Mouse (Mus musculus): ENCODE measurements around the gene Ryr1.
"Not testable (repeated sequence)": the region's sequence is repeated elsewhere in the genome, so short reads cannot be mapped to it uniquely, and the experiment has no call there.

The Ryr1 gene

DNA sequence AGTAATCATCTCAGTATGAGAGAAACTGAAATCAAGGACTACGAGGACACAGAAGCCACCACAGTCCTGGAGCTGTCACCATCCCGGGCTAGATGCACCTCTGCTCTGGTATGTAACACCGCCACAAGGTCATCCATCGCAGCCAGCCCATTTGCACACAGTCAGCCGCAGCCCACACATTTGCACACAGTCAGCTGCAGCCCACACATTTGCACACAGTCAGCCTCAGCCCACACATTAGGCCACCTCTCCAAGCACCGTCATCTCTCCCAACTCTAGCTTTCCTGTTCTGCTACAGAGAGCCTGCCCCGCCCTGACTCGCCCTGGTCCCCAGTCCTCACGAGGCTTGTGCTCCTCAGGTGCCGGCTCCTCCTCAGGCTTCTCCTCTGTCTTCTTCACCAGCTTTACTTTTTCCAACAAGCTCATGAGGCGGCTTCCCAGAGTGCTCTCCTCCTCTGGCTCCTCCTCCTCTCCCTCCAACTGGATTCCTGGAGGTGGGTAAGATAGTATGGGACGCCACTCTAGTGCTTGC, 45.5 kb downstream of the Ryr1 start:
- no peak for DNase-seq (ENCODE audit: low spot score)

DNA sequence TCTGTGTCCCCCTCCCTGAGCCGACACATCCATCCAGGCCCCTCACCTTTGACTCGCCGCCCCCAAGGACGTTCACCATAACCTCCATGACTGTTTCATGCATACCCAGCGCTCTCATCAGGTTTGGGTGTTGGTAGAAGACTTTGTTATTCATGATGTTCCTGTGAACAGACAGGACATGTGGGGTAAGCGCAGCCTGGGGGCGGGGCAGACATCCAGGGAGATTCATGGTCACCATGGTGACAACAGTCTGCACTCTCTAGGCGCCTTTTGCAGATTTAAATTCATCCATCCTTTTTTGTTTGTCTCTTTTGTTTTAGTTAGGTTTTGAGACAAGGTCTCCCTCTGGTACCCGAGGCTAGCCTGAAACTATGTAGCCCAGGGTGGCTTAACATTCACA, 48.0 kb downstream of the Ryr1 start:
- DNase-seq (ENCODE audit: low spot score), result no peak

DNA sequence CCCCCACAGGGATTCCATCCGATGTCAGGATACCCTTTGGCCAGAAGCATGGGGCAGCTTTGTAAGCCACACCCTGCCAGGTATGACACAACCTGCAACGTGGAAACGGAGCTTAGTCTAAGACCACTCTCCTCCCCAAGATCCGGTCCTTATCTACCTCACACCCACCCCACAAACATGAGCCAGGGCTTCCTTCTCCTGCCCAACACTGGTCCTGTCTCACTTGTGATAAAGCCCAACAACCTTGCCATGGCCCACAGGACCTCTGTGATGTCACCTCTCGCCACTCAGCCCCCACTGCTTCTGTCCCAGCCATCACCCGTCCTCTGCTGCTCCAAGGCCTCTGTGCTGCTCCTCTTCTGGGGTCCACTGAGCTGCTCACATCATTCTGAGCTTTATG, 49.8 kb downstream of the Ryr1 start:
- no peak for DNase-seq (ENCODE audit: low spot score)

DNA sequence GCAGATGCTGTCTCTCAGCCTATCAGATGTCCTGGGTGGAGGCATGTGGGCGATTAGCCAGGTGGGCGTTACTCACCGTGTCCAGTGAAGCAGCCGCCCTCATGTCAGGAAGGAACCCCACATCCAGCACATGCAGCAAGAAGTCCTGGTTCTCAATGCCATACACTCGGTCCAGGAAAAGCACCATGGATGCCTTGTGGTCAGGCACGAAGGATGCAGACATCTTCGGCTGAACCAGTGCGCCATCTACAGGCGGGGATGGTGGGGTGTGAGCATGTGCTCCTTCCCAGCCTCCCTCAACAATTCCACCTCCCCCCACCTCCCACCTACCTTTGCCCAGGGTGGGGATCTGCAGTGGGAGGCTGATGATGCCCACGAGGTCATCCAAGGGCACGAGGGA, 52.3 kb downstream of the Ryr1 start:
- no peak for DNase-seq (ENCODE audit: low spot score)

GRCm38 (mm10) chr7:29071169-29071891, 53.6 kb downstream of the Ryr1 start:
- DNase-seq (ENCODE audit: low spot score), result no peak

DNA sequence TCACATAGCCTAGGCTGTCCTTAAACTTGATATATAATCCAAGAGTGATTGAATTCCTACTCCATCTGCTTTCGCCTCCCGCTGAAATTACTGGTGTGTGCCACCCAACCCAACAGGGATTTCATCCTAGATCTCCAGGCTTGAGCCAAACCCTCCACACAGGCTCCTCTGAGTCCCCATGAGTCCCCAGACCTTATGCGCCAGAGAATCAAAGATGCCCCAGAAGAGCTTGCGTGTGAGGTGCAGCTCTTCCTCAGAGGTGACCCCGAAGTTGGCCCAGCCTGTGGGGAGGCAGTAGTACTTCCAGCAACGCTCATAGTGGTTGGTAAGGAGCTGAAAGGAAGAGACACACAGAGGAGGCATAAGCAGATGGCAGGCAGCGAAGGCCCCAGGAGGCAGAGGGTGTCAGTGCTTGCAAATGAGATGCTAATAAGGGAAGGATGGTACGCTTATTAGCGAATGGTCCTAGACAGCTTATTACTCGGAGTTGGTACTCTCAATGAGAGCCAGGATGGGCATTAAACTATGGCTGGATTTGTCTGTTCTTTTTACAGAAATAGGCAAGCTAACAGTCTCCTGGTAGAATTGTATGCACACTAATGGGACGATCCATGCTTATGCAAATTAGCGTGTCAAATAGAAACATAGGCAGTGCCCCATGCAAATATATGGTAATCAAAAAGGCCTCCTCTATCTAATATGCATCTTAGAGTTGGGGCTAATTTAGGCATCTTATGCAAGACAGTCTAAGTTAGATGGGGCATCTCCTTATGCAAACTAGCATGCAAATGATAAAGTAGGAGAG, 54.4 kb downstream of the Ryr1 start:
- no peak for DNase-seq (ENCODE audit: low spot score)

DNA sequence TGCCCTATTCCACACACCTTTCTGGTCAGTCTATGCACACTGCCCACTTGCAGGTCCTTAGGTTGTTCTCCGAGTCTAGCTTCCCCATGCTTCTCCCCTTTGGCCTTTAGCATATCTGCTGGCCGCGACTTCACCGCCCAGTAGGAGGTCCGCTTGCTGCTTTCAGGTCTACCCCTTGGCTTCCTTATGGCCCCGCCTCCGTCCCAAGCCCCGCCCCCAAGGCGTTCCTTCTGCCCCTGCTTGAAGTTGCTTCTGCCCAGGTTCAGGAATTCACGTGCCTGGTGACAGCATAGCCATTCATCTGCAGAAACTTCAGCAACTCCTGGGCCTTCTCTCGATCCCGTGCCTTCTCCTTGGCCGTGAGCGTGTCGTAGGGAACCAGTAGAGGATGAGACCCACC, 57.2 kb downstream of the Ryr1 start:
- no peak for DNase-seq (ENCODE audit: low spot score)

DNA sequence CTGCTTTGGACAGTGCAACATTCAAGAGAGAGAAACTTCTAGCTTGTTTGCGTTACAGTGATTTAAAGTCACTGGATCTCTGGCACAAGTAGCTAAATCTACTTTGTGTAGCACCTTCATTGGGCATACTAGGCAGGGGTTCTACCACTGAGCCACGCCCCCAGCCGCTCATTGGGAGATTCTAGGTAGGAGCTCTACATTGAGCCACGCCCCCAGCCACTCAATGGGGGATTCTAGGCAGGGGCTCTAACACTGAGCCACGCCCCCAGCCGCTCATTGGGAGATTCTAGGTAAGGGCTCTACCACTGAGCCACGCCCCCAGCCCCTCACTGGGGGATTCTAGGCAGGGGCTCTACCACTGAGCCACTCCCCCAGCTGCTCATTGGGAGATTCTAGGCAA, 61.5 kb downstream of the Ryr1 start:
- DNase-seq (ENCODE audit: low spot score), result not testable (repeated sequence)

- DNase-seq (ENCODE audit: low spot score), result no peak
Measured at GRCm38 (mm10) chr7:29061522-29062037, 63.4 kb downstream of the Ryr1 start.

- DNase-seq (ENCODE audit: low spot score), result no peak
Measured at GRCm38 (mm10) chr7:29059445-29059844, 65.5 kb downstream of the Ryr1 start.

GRCm38 (mm10) chr7:29052821-29053220, 72.2 kb downstream of the Ryr1 start:
- no peak for DNase-seq (ENCODE audit: low spot score)

DNA sequence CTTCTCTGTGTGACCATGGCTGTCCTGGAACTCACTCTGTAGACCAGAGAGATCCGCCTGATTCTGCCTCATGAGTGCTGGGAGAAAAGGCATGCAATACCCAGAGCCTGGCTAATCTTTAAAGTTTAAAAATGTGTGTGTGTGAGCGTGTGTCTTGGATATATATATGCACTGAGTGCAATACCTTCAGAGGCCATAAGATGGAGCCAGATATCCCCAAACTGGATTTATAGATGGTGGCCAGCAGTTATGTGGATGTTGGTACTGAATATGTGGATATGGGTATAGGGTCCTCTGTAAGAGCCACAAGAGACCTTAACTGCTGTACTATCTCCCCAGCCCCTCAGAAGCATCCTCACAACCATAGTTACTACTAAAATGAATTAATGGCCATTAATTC, 74.2 kb downstream of the Ryr1 start:
- DNase-seq (ENCODE audit: low spot score), result peak; percentile 30

GRCm38 (mm10) chr7:29048615-29049014, 76.4 kb downstream of the Ryr1 start:
- no peak for DNase-seq (ENCODE audit: low spot score)

GRCm38 (mm10) chr7:29048070-29048469, 76.9 kb downstream of the Ryr1 start:
- DNase-seq (ENCODE audit: low spot score), result no peak

- DNase-seq (ENCODE audit: low spot score), result no peak
Measured at GRCm38 (mm10) chr7:29046533-29046932, 78.4 kb downstream of the Ryr1 start.

- no peak for DNase-seq (ENCODE audit: low spot score)
Measured at GRCm38 (mm10) chr7:29044302-29044701, 80.7 kb downstream of the Ryr1 start.

DNA sequence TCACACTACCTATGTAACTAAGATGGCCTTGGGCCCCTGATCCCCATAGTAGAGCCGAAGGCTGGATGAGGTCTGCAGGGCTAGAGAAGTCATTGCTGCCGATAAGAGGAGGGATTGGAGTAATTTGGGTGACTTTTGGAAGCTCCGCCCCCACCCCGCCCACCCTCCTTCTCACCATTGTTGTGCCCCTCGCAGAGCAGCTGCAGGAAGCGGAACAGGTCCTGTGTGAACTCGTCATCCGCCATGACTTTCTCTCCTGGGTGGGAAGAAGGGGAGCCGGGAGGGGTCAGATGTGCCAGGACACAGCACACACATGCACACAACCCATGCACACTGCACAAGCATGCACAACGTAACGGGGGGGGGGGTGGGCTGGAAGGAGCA, 81.3 kb downstream of the Ryr1 start:
- no peak for DNase-seq (ENCODE audit: low spot score)

GRCm38 (mm10) chr7:29043016-29043673, 81.8 kb downstream of the Ryr1 start:
- DNase-seq (ENCODE audit: low spot score), result peak; percentile 67

DNA sequence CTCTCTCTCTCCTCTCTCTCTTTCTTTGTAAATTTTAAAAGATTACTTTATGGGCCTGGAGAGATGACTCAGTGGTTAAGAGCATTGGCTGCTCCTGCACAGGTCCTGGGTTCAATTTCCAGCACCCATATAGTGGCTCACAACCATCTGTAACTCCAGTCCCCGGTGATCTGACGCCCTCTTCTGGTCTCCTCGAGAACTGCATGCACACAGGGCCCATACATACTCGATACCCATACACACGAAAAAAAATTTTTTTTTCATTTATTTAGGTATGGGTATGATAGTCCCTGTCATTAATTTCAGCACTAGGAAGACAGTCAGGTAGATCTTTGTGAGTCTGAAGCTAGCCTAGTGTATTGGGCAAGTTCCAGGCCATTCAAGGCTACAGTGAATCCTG, 83.8 kb downstream of the Ryr1 start:
- DNase-seq (ENCODE audit: low spot score), result no peak

DNA sequence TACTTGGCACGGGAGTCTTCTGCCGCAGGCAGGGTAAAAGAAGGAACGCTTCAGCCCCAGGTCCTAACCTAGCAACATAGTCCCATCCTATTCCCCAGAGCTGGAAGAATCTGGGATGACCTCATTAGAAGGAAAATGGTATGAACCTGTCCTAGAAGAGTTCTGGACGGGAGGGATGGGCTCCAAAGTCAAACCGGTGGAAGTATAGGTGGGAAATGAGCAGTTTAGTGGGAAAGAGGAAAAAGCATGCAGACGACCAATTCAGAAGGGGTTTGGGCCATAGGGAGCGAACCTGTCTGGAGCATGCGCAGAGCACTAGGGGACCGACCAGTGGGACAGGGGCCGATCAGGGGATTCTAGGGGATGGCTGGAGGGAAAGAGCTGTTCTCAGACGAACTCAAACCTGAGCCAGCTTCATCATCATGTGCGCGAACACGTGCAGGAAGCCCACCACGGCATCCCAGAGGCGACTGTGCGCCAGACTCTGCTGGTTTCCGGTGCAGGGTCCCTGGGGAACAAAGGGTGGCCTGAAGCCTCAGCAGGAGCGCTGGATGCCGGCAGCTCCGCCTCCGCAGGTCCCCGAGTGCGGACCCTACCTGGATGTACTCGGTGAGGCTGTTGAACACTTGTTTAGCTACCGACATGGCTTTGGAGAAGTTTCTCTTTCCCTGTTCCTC, 84.9 kb downstream of the Ryr1 start:
- DNase-seq (ENCODE audit: low spot score), result no peak

DNA sequence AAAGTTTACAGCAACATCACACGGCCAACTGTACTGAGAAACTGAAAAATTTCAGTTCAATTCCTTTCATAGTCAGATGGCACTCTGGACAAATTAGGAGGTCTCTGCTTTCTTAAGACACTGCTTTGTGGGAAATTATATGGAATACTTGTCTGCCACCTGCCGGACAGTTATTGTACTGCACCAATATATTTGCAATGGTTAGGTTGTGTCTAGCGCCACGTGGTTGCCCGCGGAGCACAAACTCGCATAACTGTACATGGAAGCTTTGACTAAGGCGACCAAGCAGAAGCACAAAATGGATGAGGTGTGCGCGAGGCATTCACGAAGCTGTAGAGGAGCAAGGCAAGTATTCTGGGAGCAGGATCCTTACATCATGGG, 85.4 kb downstream of the Ryr1 start:
- DNase-seq (ENCODE audit: low spot score), result peak; percentile 90

GRCm38 (mm10) chr7:29037261-29037660, 87.7 kb downstream of the Ryr1 start:
- no peak for DNase-seq (ENCODE audit: low spot score)
